Mouse (Mus musculus) testis, adult 2 months (tissue): ENCODE results near the gene Cd5. TPM values are rescaled to one million over a fixed set of nuclear protein-coding genes. Genes with fewer than 3 reads are reported as not detected.

Experiments used
- H3K27ac ChIP-seq: fragments of 200-500 bp; 2 replicates; pipeline ENCODE4 v1.5.1; 2012; ENCODE audit warnings: low read depth, low read length; ENCODE audit not compliant: control insufficient read depth, insufficient read depth
- H3K27me3 ChIP-seq: fragments of 200-500 bp; 2 replicates; pipeline ENCODE4 v1.6.1; 2012; ENCODE audit warnings: mild to moderate bottlenecking, low read length, moderate library complexity; ENCODE audit not compliant: control insufficient read depth, insufficient read depth
- H3K36me3 ChIP-seq: fragments of 200-500 bp; 2 replicates; pipeline ENCODE4 v1.6.1; 2012; ENCODE audit warnings: mild to moderate bottlenecking, low read length; ENCODE audit not compliant: control insufficient read depth, insufficient read depth
- H3K4me1 ChIP-seq: fragments of 200-500 bp; 2 replicates; pipeline ENCODE4 v1.6.1; 2012; ENCODE audit warnings: low read length; ENCODE audit not compliant: control insufficient read depth, insufficient read depth
- H3K4me3 ChIP-seq: fragments of 200-500 bp; 2 replicates; pipeline ENCODE4 v1.5.1; 2012; ENCODE audit warnings: low read depth, mild to moderate bottlenecking, low read length, moderate library complexity, mixed read lengths; ENCODE audit not compliant: control insufficient read depth
- CTCF ChIP-seq: fragments of 200-500 bp; IDR thresholded peaks from 2 replicates; pipeline ENCODE4 v1.5.1; 2012; ENCODE audit warnings: low read depth, mild to moderate bottlenecking, inconsistent platforms, low read length, moderate library complexity; ENCODE audit not compliant: control insufficient read depth, insufficient read depth, insufficient replicate concordance
- POLR2A ChIP-seq: fragments of 200-500 bp; IDR thresholded peaks from 2 replicates; pipeline ENCODE4 v1.6.1; 2012; ENCODE audit warnings: low read depth, mild to moderate bottlenecking, inconsistent platforms, low read length, moderate library complexity; ENCODE audit not compliant: control insufficient read depth
- polyA plus RNA-seq: library from polyadenylated mRNA; depleted of rRNA; stranded (reverse); fragments of >200 nt; gene quantifications from 2 replicates; pipeline ENCODE4 v1.2.3, GENCODE M21; 2012

Gene Cd5
- polyA plus RNA-seq, 1 experiment: 0.06 TPM

- H3K27ac ChIP-seq: no peak overlapping the region
- TF ChIP-seq CTCF (no peak), POLR2A (no peak)
- no peaks in the 10 kb centered on the region for H3K4me1 ChIP-seq
Observed at GRCm38 (mm10) chr19:10763381-10764031, 24.7 kb upstream of the Cd5 start.

GRCm38 (mm10) chr19:10762468-10762867, 23.7 kb upstream of the Cd5 start:
- no peaks in the 10 kb centered on the region for H3K4me1 ChIP-seq
- no peak overlapping the region for H3K27ac ChIP-seq
- no peak overlapping the region for H3K4me3 ChIP-seq
- no peaks in the 10 kb centered on the region for H3K27me3 ChIP-seq
- no peak for TF ChIP-seq POLR2A
- TF ChIP-seq CTCF: no peak
- H3K36me3 ChIP-seq: no peaks in the 10 kb centered on the region

More at GRCm38 (mm10) chr19:10763381-10764031, 24.7 kb upstream of the Cd5 start:
- Histone ChIP-seq H3K36me3 (no peaks in the 10 kb centered on the region), H3K4me3 (no peak overlapping the region), H3K27me3 (no peaks in the 10 kb centered on the region)

GRCm38 (mm10) chr19:10761794-10762415, 23.1 kb upstream of the Cd5 start:
- no peaks in the 10 kb centered on the region for H3K4me1 ChIP-seq
- H3K27ac ChIP-seq: no peak overlapping the region
- H3K27me3 ChIP-seq: no peaks in the 10 kb centered on the region
- no peak overlapping the region for H3K4me3 ChIP-seq
- no peaks in the 10 kb centered on the region for H3K36me3 ChIP-seq
- TF ChIP-seq POLR2A: no peak
- no peak for TF ChIP-seq CTCF

- TF ChIP-seq CTCF (no peak), POLR2A (no peak)
- Histone ChIP-seq H3K27me3 (no peaks in the 10 kb centered on the region), H3K27ac (no peak overlapping the region), H3K4me3 (no peak overlapping the region), H3K36me3 (no peaks in the 10 kb centered on the region), H3K4me1 (no peaks in the 10 kb centered on the region)
Observed at GRCm38 (mm10) chr19:10759983-10760831, 21.4 kb upstream of the Cd5 start.

GRCm38 (mm10) chr19:10759525-10759924, 20.7 kb upstream of the Cd5 start:
- H3K27ac ChIP-seq: no peak overlapping the region
- TF ChIP-seq CTCF: no peak
- TF ChIP-seq POLR2A: no peak
- H3K4me3 ChIP-seq: no peak overlapping the region
- H3K4me1 ChIP-seq: no peaks in the 10 kb centered on the region
- H3K27me3 ChIP-seq: no peaks in the 10 kb centered on the region
- no peaks in the 10 kb centered on the region for H3K36me3 ChIP-seq

GRCm38 (mm10) chr19:10758708-10759107, 19.9 kb upstream of the Cd5 start:
- H3K27ac ChIP-seq: no peak overlapping the region
- TF ChIP-seq CTCF: no peak
- TF ChIP-seq POLR2A: no peak
- H3K4me3 ChIP-seq: no peak overlapping the region

GRCm38 (mm10) chr19:10757526-10757925, 18.7 kb upstream of the Cd5 start:
- H3K27ac ChIP-seq: no peak overlapping the region
- no peak overlapping the region for H3K4me3 ChIP-seq
- no peaks in the 10 kb centered on the region for H3K4me1 ChIP-seq
- no peaks in the 10 kb centered on the region for H3K27me3 ChIP-seq
- H3K36me3 ChIP-seq: no peaks in the 10 kb centered on the region
- TF ChIP-seq CTCF: no peak
- TF ChIP-seq POLR2A: no peak

More at GRCm38 (mm10) chr19:10758708-10759107, 19.9 kb upstream of the Cd5 start:
- Histone ChIP-seq H3K36me3 (no peaks in the 10 kb centered on the region), H3K4me1 (no peaks in the 10 kb centered on the region), H3K27me3 (no peaks in the 10 kb centered on the region)
